Mouse (Mus musculus): Measurements from ENCODE around the gene Thada.

GRCm38 (mm10) chr17:84140822-84141507 is 325.0 kb downstream of the Thada start:
- no peak for TF ChIP-seq CTCF (IDR thresholded peaks at IDR 0.05; ENCODE audit: low read depth)
- TF ChIP-seq EP300 (IDR thresholded peaks at IDR 0.05; ENCODE audit: low read depth): no peak
